Mouse (Mus musculus): Measurements from ENCODE around the gene 2810408A11Rik. TPM values are rescaled to one million over a fixed set of nuclear protein-coding genes. Genes with fewer than 3 reads are reported as not detected.
"Not testable (repeated sequence)": the region's sequence is repeated elsewhere in the genome, so short reads cannot be mapped to it uniquely, and the experiment has no call there.

Gene 2810408A11Rik
- polyA plus RNA-seq, 1 experiment from 2014 or later, result 17.8 TPM

DNA sequence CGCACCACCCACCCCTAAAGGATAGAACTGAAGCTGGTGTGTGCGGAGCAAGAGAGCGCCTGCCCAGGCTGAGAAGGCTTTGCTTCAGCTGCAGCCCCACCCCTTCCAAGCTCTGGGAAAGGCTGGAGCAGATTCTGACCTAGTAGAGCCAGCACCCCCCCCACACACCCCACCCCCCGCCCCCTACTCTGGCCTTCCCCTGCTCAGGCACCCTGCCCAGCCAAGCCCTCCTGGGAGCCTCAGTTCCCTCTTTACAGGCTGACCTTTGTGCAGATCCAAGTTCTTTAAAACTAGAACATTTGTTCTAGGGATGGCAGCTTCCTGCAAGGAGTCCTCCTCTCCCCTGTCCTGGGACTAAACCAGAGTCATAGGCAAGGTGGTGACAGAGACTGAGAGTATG is 36.6 kb upstream of the 2810408A11Rik start:
- Histone ChIP-seq H3K9ac (no peak overlapping the region), H3K27ac (no peak overlapping the region), H3K9me3 (replicated peaks) (no peaks in the 10 kb centered on the region), H3K4me2 (replicated peaks) (no peak overlapping the region), H3K4me3 (no peak overlapping the region), H3K4me1 (peaks cover 16% of the 10 kb centered on the region), H3K27me3 (peaks cover 56% of the 10 kb centered on the region), H3K36me3 (no peaks in the 10 kb centered on the region)
- no peak for ATAC-seq (ENCODE audit: low FRiP score)
- 44% methylated on average over 4 of the region's 4 CpGs for WGBS

DNA sequence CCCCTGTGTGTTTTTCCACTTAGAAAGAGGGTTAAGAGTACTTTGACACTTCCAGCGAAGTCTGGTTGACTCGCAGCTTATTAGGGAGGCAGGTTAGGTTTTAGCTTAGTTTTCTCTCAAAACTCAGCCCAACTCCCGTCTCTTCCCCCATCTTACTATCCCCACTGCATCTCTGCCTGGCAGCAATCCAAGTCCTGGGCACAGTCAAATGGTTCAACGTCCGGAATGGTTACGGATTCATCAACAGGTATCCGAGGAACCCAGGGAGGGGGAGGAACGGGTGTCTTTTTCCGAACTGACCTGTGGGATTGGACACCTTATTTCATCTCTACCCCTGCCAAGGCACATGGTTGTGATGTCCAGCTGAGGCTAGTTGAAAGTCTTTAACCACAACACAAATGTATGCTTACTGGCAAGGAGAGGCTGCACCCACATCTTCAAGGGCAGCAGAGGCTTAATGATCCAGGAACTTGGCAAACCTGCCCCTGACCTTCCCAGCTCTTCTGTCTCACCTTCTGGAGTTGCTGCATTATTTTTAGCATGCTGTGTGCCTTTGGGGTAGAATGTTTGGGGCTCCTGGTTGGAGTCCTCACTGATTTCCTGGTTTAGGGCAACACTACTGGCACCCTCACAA is 36.0 kb upstream of the 2810408A11Rik start:
- Histone ChIP-seq H3K27me3 (peaks cover 56% of the 10 kb centered on the region), H3K4me3 (peak overlapping the region; percentile 63), H3K9me3 (replicated peaks) (no peaks in the 10 kb centered on the region), H3K27ac (no peak overlapping the region), H3K36me3 (no peaks in the 10 kb centered on the region), H3K4me1 (peaks cover 16% of the 10 kb centered on the region), H3K4me2 (replicated peaks) (peak overlapping the region; percentile 100), H3K9ac (no peak overlapping the region)
- WGBS, result 43% methylated on average over 9 of the region's 9 CpGs
- no peak for ATAC-seq (ENCODE audit: low FRiP score)

DNA sequence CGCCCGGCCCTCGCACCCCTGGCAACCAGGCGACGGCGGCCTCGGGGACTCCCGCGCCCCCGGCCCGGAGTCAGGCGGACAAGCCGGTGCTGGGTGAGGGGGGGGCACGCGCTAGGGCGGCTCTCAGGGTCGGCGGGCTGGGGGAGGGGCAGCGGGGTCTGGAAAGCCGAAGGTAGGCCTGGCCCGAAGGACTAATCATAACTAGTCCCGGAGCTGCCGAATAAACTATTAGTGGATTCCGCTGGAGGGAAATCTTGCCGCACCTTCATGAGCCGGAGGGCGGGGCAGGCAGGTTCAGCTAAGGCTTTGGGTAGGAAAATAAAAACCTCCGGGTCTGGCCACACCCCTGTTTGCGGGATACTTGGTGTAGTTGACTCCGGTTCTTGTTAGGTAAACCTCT is 35.4 kb upstream of the 2810408A11Rik start:
- Histone ChIP-seq H3K9ac (peak overlapping the region; percentile 81), H3K4me2 (replicated peaks) (peak overlapping the region; percentile 100), H3K27ac (no peak overlapping the region), H3K4me1 (peaks cover 16% of the 10 kb centered on the region), H3K9me3 (replicated peaks) (no peaks in the 10 kb centered on the region), H3K4me3 (peak overlapping the region; percentile 63), H3K27me3 (peaks cover 56% of the 10 kb centered on the region), H3K36me3 (no peaks in the 10 kb centered on the region)
- ATAC-seq (ENCODE audit: low FRiP score), result no peak
- WGBS, result 2% methylated on average over 30 of the region's 30 CpGs

DNA sequence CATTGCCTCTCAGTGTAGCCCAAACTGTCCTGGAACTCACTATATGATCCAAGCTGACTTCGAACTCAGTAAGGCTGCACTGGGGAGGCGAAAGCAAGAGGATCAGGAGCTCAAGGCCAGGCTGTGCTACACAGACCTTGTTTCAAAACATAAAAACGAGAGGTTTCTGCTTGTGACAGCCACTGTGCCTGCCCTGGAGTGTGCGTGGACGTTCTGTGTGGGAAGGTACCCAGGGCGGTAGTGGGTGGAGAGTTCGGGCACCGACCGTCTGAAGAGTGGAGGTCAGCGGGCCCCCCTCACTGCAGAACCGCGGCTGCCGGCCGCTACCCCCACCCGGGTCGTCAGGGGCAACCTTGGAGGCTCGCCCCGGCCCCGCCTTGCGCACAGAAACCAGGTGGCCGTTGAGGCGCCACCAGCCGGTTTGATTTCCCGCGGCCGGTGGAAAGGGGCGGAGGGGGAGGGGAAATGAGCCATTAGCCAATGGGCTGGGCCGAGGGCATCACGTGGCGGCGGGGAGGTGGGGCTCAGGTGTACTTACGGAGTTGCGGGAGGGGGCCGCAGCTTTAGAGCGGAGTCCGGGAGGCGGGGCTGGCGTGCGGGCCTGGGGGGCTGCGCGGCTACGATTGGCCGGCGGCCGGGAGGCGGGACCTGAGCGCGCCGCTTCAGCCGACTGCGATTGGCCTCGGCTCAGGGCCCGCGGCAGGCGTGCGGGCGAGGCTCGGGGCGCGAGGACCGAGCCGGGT is 34.5 kb upstream of the 2810408A11Rik start, which contains the start of gene Ybx2:
Ybx2 (plus strand) TSS at position 660 of the 743 bp plus-strand sequence.
- Histone ChIP-seq H3K36me3 (no peaks in the 10 kb centered on the region), H3K27me3 (peaks cover 56% of the 10 kb centered on the region), H3K9ac (peak within 1 kb of the TSS; percentile 81), H3K27ac (no peak within 1 kb of the TSS), H3K4me3 (peak within 1 kb of the TSS; percentile 63), H3K4me1 (peaks cover 13% of the 10 kb centered on the region), H3K9me3 (replicated peaks) (no peaks in the 10 kb centered on the region), H3K4me2 (replicated peaks) (peak within 1 kb of the TSS; percentile 100)
- 3% methylated on average over 38 of the region's 62 CpGs for WGBS
- ATAC-seq (ENCODE audit: low FRiP score), result peak; percentile 91

DNA sequence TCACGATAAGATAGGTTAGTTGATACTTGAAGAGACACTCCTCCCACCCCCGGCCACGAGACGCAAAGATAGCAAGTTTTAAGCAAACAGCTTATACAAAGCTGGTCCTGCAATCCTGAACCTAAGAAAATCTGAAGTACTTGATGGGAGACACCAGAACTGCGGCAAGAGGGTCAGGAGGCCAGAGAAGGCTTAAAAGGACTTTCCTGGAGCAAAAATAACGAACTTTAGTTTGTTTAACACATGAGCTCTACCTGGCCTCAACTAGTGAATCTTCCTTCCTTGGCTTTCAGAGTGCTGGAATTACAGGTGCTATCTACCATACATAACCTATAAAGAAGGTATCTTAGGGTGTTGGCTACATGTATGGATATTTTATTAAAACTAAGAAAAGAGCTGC is 33.9 kb upstream of the 2810408A11Rik start:
- no peaks in the 10 kb centered on the region for H3K9me3 ChIP-seq (replicated peaks)
- 23% methylated on average over 6 of the region's 6 CpGs for whole genome bisulfite sequencing
- no peaks in the 10 kb centered on the region for H3K36me3 ChIP-seq
- H3K27me3 ChIP-seq, result peaks cover 52% of the 10 kb centered on the region
- H3K4me3 ChIP-seq, result no peak overlapping the region
- H3K4me2 ChIP-seq (replicated peaks), result peak overlapping the region; percentile 43; the same call in 1 of the 2 replicates
- no peak for ATAC-seq (ENCODE audit: low FRiP score)
- H3K4me1 ChIP-seq, result peaks cover 13% of the 10 kb centered on the region
- H3K9ac ChIP-seq, result no peak overlapping the region
- H3K27ac ChIP-seq, result no peak overlapping the region

DNA sequence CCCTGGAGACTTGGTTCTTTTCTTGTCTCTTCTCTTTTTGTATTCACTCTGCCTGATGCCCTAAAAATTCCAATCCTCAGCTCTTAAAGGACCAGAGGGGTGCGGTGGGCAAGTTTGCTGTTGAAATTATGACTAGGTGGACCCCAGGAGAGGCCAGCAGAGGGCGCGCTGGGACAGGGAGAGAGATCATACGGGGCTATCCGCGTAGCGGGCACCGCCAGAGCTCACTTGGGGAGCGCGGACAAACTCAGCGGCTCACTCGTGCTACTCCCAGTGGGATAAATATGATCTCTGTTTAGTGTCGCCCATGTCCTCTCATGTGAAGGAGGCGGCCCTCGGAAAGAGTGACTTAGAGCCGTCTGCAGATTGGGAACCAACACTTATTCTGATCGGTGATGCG is 33.4 kb upstream of the 2810408A11Rik start:
- Histone ChIP-seq H3K9me3 (replicated peaks) (no peaks in the 10 kb centered on the region), H3K4me3 (no peak overlapping the region), H3K36me3 (no peaks in the 10 kb centered on the region), H3K4me1 (peaks cover 13% of the 10 kb centered on the region), H3K27me3 (peaks cover 47% of the 10 kb centered on the region), H3K4me2 (replicated peaks) (peak overlapping the region; percentile 43), H3K27ac (no peak overlapping the region), H3K9ac (no peak overlapping the region)
- ATAC-seq (ENCODE audit: low FRiP score), result no peak
- 1% methylated on average over 18 of the region's 18 CpGs for WGBS

- H3K27ac ChIP-seq, result no peak overlapping the region
- peaks cover 36% of the 10 kb centered on the region for H3K27me3 ChIP-seq
- no peaks in the 10 kb centered on the region for H3K36me3 ChIP-seq
- H3K4me3 ChIP-seq, result no peak overlapping the region
- 82% methylated on average over 4 of the region's 4 CpGs for WGBS
- H3K4me2 ChIP-seq (replicated peaks), result no peak overlapping the region
- H3K9ac ChIP-seq, result no peak overlapping the region
- no peak for ATAC-seq (ENCODE audit: low FRiP score)
- H3K9me3 ChIP-seq (replicated peaks), result no peaks in the 10 kb centered on the region
- H3K4me1 ChIP-seq, result peaks cover 13% of the 10 kb centered on the region
These were observed 32.3 kb upstream of the 2810408A11Rik start for GRCm38 (mm10) chr11:69933066-69933465.

GRCm38 (mm10) chr11:69932254-69932653 is 31.5 kb upstream of the 2810408A11Rik start:
- 34% methylated on average over 3 of the region's 3 CpGs for WGBS
- Histone ChIP-seq H3K9me3 (replicated peaks) (no peaks in the 10 kb centered on the region), H3K27ac (no peak overlapping the region), H3K4me1 (peaks cover 13% of the 10 kb centered on the region), H3K4me3 (no peak overlapping the region), H3K9ac (no peak overlapping the region), H3K27me3 (peaks cover 27% of the 10 kb centered on the region), H3K36me3 (no peaks in the 10 kb centered on the region), H3K4me2 (replicated peaks) (no peak overlapping the region)
- no peak for ATAC-seq (ENCODE audit: low FRiP score)

- no peaks in the 10 kb centered on the region for H3K9me3 ChIP-seq (replicated peaks)
- no peak overlapping the region for H3K27ac ChIP-seq
- 74% methylated on average over 8 of the region's 8 CpGs for WGBS
- H3K36me3 ChIP-seq, result no peaks in the 10 kb centered on the region
- no peak overlapping the region for H3K4me3 ChIP-seq
- no peak overlapping the region for H3K4me2 ChIP-seq (replicated peaks)
- ATAC-seq (ENCODE audit: low FRiP score), result no peak
- peaks cover 23% of the 10 kb centered on the region for H3K27me3 ChIP-seq
- H3K4me1 ChIP-seq, result peaks cover 11% of the 10 kb centered on the region
- no peak overlapping the region for H3K9ac ChIP-seq
These were observed 31.0 kb upstream of the 2810408A11Rik start for GRCm38 (mm10) chr11:69931769-69932168.

DNA sequence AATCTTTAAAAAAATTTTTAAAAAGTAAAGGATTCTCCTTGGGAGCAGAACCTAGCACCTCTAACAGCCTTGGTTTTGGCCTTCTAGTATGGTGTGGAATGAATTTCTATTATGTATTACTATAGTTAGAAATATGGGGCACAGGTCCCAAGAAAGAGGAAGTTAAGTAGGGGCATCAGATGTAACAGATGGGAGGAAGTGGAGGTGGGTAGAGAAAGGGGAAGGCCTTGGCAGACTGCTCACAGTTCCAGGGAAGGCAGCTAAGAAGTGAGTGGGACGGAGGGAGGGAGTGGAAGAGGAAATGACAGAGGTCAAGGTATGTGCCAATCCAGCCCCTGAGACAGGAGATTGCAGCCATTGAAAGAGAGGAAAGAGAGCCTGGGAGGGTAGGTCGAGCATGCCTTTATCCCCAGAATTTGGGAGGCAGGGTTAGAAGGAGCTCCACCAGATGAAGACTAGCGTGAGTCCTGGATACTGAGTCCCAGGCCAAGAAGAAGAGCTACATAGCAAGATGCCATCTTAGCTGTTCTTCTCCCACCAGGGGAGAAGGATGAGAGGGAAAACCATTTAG is 30.3 kb upstream of the 2810408A11Rik start:
- H3K4me2 ChIP-seq (replicated peaks), result no peak overlapping the region
- WGBS, result 66% methylated on average over 3 of the region's 3 CpGs
- H3K27me3 ChIP-seq, result peaks cover 15% of the 10 kb centered on the region; the same call in 1 of the 2 replicates

DNA sequence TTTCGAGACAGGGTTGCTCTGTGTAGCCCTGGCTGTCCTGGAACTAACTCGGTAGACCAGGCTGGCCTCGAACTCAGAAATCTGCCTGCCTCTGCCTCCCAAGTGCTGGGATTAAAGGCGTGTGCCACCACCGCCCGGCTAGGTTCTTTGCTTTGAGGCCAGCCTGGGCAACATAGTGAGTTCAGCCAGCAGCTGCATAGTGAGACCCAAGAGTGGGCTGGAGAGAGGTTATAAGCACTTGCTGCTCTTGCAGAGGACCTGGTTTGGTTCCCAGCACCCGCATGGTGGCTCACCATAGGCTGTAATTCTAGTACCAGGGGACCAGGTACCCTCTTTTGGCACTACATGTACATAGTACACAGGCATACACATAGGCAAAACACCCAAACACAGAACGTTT is 29.4 kb upstream of the 2810408A11Rik start:
- H3K4me2 ChIP-seq (replicated peaks); ATAC-seq (ENCODE audit: low FRiP score); H3K4me1 ChIP-seq; H3K9me3 ChIP-seq (replicated peaks); H3K27me3 ChIP-seq; H3K9ac ChIP-seq; H3K36me3 ChIP-seq; H3K27ac ChIP-seq; H3K4me3 ChIP-seq: not testable (repeated sequence)
- WGBS, result 81% methylated on average over 8 of the region's 8 CpGs

More for the DNA sequence above, 30.3 kb upstream of the 2810408A11Rik start:
- no peaks in the 10 kb centered on the region for H3K36me3 ChIP-seq
- no peak for ATAC-seq (ENCODE audit: low FRiP score)
- no peak overlapping the region for H3K9ac ChIP-seq
- H3K4me1 ChIP-seq, result peaks cover 4% of the 10 kb centered on the region
- no peak overlapping the region for H3K27ac ChIP-seq
- H3K4me3 ChIP-seq, result no peak overlapping the region
- no peaks in the 10 kb centered on the region for H3K9me3 ChIP-seq (replicated peaks)

GRCm38 (mm10) chr11:69929712-69930111 is 28.9 kb upstream of the 2810408A11Rik start:
- H3K36me3 ChIP-seq, result no peaks in the 10 kb centered on the region
- no peaks in the 10 kb centered on the region for H3K4me1 ChIP-seq
- 0 out of 2 replicates have a peak, but pooled peaks cover 3% of the 10 kb centered on the region for H3K27me3 ChIP-seq
- no peak overlapping the region for H3K9ac ChIP-seq
- H3K27ac ChIP-seq, result no peak overlapping the region
- no peaks in the 10 kb centered on the region for H3K9me3 ChIP-seq (replicated peaks)
- H3K4me2 ChIP-seq (replicated peaks), result no peak overlapping the region
- ATAC-seq (ENCODE audit: low FRiP score), result no peak
- no peak overlapping the region for H3K4me3 ChIP-seq
- 86% methylated on average over 4 of the region's 4 CpGs for WGBS
